In the genomic region with DNA sequence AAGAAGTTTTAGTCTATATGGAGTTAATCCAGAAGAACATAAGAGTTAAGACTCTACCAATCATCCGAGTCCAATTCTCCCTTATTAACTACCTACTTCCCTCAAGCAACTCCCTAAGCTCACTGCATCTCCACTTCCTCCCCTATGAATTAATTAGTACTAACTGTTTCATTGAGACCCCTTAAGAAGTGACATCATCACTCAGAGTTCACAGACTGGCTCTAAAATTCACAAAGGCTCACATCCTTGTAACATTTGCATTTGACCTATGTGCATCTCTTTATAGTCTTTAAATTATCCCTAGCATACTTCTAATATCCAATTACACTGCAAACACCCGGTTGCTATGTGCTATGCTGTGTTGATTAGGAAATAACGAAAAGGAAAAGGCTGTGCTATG, we compare ENCODE assay signal across 20 mouse cellular contexts.
DNase-seq lines count a peak whose midpoint lies in the region; ATAC-seq and TF ChIP-seq lines count a peak whose summit lies in the region.
"Had no signal": no experiment of that assay in that cellular context is flagged by ENCODE, and none has a peak within 500 bp of the region (broad histone marks: within the 10 kb centered on the region; RNA-seq: fewer than 3 reads in every experiment).

No protein-coding gene starts in this region.

- H3K9ac ChIP-seq in forebrain, embryonic 15.5 days (replicated peaks), result no peak overlapping the region
- H3K9ac ChIP-seq in hindbrain, postnatal 0 days (replicated peaks; ENCODE audit: low read length), result no peak overlapping the region
- H3K9ac ChIP-seq in hindbrain, embryonic 11.5 days (ENCODE audit: low read depth, low read length), result no peak overlapping the region
- no peak overlapping the region for H3K9ac ChIP-seq in midbrain, embryonic 11.5 days (ENCODE audit: low read length)
- no peak overlapping the region for H3K9ac ChIP-seq in midbrain, embryonic 15.5 days
- H3K9ac ChIP-seq: embryonic facial prominence, embryonic 12.5 days; embryonic facial prominence, embryonic 15.5 days; forebrain, embryonic 12.5 days had no signal

- 0 out of 2 replicates have a peak overlapping the region, but pooled peaks have one; percentile 5 for H3K27ac ChIP-seq in forebrain, embryonic 10.5 days
- no peak overlapping the region for H3K27ac ChIP-seq in forebrain, embryonic 15.5 days (replicated peaks)
- H3K27ac ChIP-seq in hindbrain, postnatal 0 days, result peak overlapping the region; percentile 15; the same call in 1 of the 2 replicates
- no peak overlapping the region for H3K27ac ChIP-seq in hindbrain, embryonic 11.5 days (ENCODE audit: low read depth, low read length)
- H3K27ac ChIP-seq in midbrain, embryonic 11.5 days (ENCODE audit: low read depth, low read length), result no peak overlapping the region
- H3K27ac ChIP-seq in midbrain, embryonic 15.5 days, result no peak overlapping the region
- H3K27ac ChIP-seq: embryonic facial prominence, embryonic 12.5 days; embryonic facial prominence, embryonic 15.5 days; forebrain, embryonic 12.5 days had no signal

- no peaks in the 10 kb centered on the region for H3K36me3 ChIP-seq in forebrain, embryonic 10.5 days (replicated peaks)
- peaks cover 7% of the 10 kb centered on the region; the same call in 1 of the 2 replicates for H3K36me3 ChIP-seq in forebrain, embryonic 15.5 days
- no peaks in the 10 kb centered on the region for H3K36me3 ChIP-seq in hindbrain, postnatal 0 days (ENCODE audit: insufficient read depth, low read length)
- H3K36me3 ChIP-seq in hindbrain, embryonic 11.5 days (ENCODE audit: control insufficient read depth, insufficient read depth, low read length), result no peaks in the 10 kb centered on the region
- no peaks in the 10 kb centered on the region for H3K36me3 ChIP-seq in midbrain, embryonic 11.5 days (ENCODE audit: control insufficient read depth, insufficient read depth, low read length)
- no peaks in the 10 kb centered on the region for H3K36me3 ChIP-seq in midbrain, embryonic 15.5 days (replicated peaks)
- H3K36me3 ChIP-seq: embryonic facial prominence, embryonic 12.5 days; embryonic facial prominence, embryonic 15.5 days had no signal

- no peaks in the 10 kb centered on the region for H3K9me3 ChIP-seq in forebrain, embryonic 10.5 days
- H3K9me3 ChIP-seq in forebrain, embryonic 15.5 days, result no peaks in the 10 kb centered on the region
- no peaks in the 10 kb centered on the region for H3K9me3 ChIP-seq in hindbrain, postnatal 0 days (ENCODE audit: low read length)
- no peaks in the 10 kb centered on the region for H3K9me3 ChIP-seq in hindbrain, embryonic 11.5 days (ENCODE audit: control insufficient read depth, low read length)
- H3K9me3 ChIP-seq in midbrain, embryonic 11.5 days (ENCODE audit: control insufficient read depth, low read length), result no peaks in the 10 kb centered on the region
- no peaks in the 10 kb centered on the region for H3K9me3 ChIP-seq in midbrain, embryonic 15.5 days
- H3K9me3 ChIP-seq: embryonic facial prominence, embryonic 12.5 days; embryonic facial prominence, embryonic 15.5 days; forebrain, embryonic 12.5 days had no signal

- H3K4me2 ChIP-seq in forebrain, embryonic 15.5 days (replicated peaks), result no peak overlapping the region
- H3K4me2 ChIP-seq in hindbrain, postnatal 0 days (ENCODE audit: low read depth, low read length), result no peak overlapping the region
- no peak overlapping the region for H3K4me2 ChIP-seq in hindbrain, embryonic 11.5 days (replicated peaks; ENCODE audit: low read depth, low read length)
- no peak overlapping the region for H3K4me2 ChIP-seq in midbrain, embryonic 11.5 days
- no peak overlapping the region for H3K4me2 ChIP-seq in midbrain, embryonic 15.5 days
- H3K4me2 ChIP-seq: embryonic facial prominence, embryonic 12.5 days; embryonic facial prominence, embryonic 15.5 days; forebrain, embryonic 12.5 days had no signal

- H3K27me3 ChIP-seq in forebrain, embryonic 10.5 days (ENCODE audit: poor library complexity, severe bottlenecking), result no peaks in the 10 kb centered on the region
- no peaks in the 10 kb centered on the region for H3K27me3 ChIP-seq in forebrain, embryonic 15.5 days
- no peaks in the 10 kb centered on the region for H3K27me3 ChIP-seq in hindbrain, postnatal 0 days (ENCODE audit: insufficient read depth, low read length)
- H3K27me3 ChIP-seq in hindbrain, embryonic 11.5 days (ENCODE audit: control insufficient read depth, insufficient read depth, low read length), result no peaks in the 10 kb centered on the region
- H3K27me3 ChIP-seq in midbrain, embryonic 11.5 days (ENCODE audit: control insufficient read depth, insufficient read depth, low read length), result no peaks in the 10 kb centered on the region
- H3K27me3 ChIP-seq in midbrain, embryonic 15.5 days (replicated peaks), result no peaks in the 10 kb centered on the region
- H3K27me3 ChIP-seq: embryonic facial prominence, embryonic 12.5 days; embryonic facial prominence, embryonic 15.5 days; forebrain, embryonic 12.5 days had no signal

- no peak for DNase-seq in forebrain, embryonic 10.5 days (ENCODE audit: extremely low spot score, low spot score)
- DNase-seq in hindbrain, postnatal 0 days (ENCODE audit: low spot score), result no peak
- no peak for DNase-seq in hindbrain, embryonic 11.5 days (ENCODE audit: low spot score)
- DNase-seq in midbrain, embryonic 11.5 days (ENCODE audit: low spot score, missing footprints), result peak; percentile 71
- DNase-seq: adrenal gland, adult 2 months; adrenal gland, postnatal 10 days; adrenal gland, postnatal 25 days; cerebellum, adult 11 months; cerebellum, adult 18-20 months; cerebellum, adult 8-10 months; cerebellum, adult 9-11 months; cerebellum, postnatal 14 days; cerebellum, postnatal 36 days; embryo, embryonic 11 days had no signal

- no peak overlapping the region for H3K4me3 ChIP-seq in forebrain, embryonic 10.5 days
- no peak overlapping the region for H3K4me3 ChIP-seq in forebrain, embryonic 15.5 days
- H3K4me3 ChIP-seq in hindbrain, postnatal 0 days (ENCODE audit: low read length), result no peak overlapping the region
- H3K4me3 ChIP-seq in hindbrain, embryonic 11.5 days (ENCODE audit: low read depth, low read length), result no peak overlapping the region
- H3K4me3 ChIP-seq in midbrain, embryonic 11.5 days (ENCODE audit: low read depth, low read length), result no peak overlapping the region
- H3K4me3 ChIP-seq in midbrain, embryonic 15.5 days, result no peak overlapping the region
- H3K4me3 ChIP-seq: embryonic facial prominence, embryonic 12.5 days; embryonic facial prominence, embryonic 15.5 days; erythroblast, embryonic 14.5 days; forebrain, embryonic 12.5 days had no signal

- TF ChIP-seq CTCF in hindbrain, postnatal 0 days (IDR thresholded peaks at IDR 0.05; ENCODE audit: low read depth), result no peak

- no peak for ATAC-seq in forebrain, embryonic 15.5 days (replicated peaks)
- ATAC-seq in hindbrain, postnatal 0 days, result no peak
- ATAC-seq in hindbrain, embryonic 11.5 days (ENCODE audit: low FRiP score), result no peak
- ATAC-seq in midbrain, embryonic 11.5 days (ENCODE audit: low FRiP score), result no peak
- no peak for ATAC-seq in midbrain, embryonic 15.5 days (replicated peaks)

- 55% methylated on average over 3 of the region's 3 CpGs for WGBS in forebrain, embryonic 10.5 days
- 32% methylated on average over 3 of the region's 3 CpGs for WGBS in forebrain, embryonic 15.5 days
- 58% methylated on average over 3 of the region's 3 CpGs for WGBS in hindbrain, postnatal 0 days
- 71% methylated on average over 3 of the region's 3 CpGs for WGBS in hindbrain, embryonic 11.5 days
- 59% methylated on average over 3 of the region's 3 CpGs for WGBS in midbrain, embryonic 11.5 days
- 43% methylated on average over 3 of the region's 3 CpGs for WGBS in midbrain, embryonic 15.5 days

- H3K4me1 ChIP-seq in forebrain, embryonic 10.5 days, result peaks cover 28% of the 10 kb centered on the region
- H3K4me1 ChIP-seq in forebrain, embryonic 15.5 days, result peaks cover 3% of the 10 kb centered on the region; the same call in 1 of the 2 replicates
- H3K4me1 ChIP-seq in hindbrain, postnatal 0 days (ENCODE audit: insufficient read depth, low read length), result no peaks in the 10 kb centered on the region
- no peaks in the 10 kb centered on the region for H3K4me1 ChIP-seq in hindbrain, embryonic 11.5 days (replicated peaks; ENCODE audit: control insufficient read depth, insufficient read depth, low read length)
- peaks cover 7% of the 10 kb centered on the region; the same call in 1 of the 2 replicates for H3K4me1 ChIP-seq in midbrain, embryonic 11.5 days (ENCODE audit: control insufficient read depth, insufficient read depth, low read length)
- 0 out of 2 replicates have a peak, but pooled peaks cover 5% of the 10 kb centered on the region for H3K4me1 ChIP-seq in midbrain, embryonic 15.5 days
- H3K4me1 ChIP-seq: embryonic facial prominence, embryonic 12.5 days; embryonic facial prominence, embryonic 15.5 days had no signal

Comparison
In these comparisons a context has a peak if more than half of its experiments do, and no peak if none do; other contexts are left out.
1. H3K27ac ChIP-seq: peak in forebrain, embryonic 10.5 days (single experiment) and hindbrain, postnatal 0 days (single experiment); none in forebrain, embryonic 15.5 days (single experiment), hindbrain, embryonic 11.5 days (single experiment), midbrain, embryonic 11.5 days (single experiment) and midbrain, embryonic 15.5 days (single experiment).